Mouse (Mus musculus) stomach, postnatal 0 days (tissue): Measurements from ENCODE around the gene Lrp6.

Experiments
- CTCF ChIP-seq: IDR thresholded peaks from 2 replicates; pipeline ENCODE4 v1.5.1; 2016; ENCODE audit warnings: antibody characterized with exemption, low read depth, mild to moderate bottlenecking, moderate library complexity
- EP300 ChIP-seq: optimal IDR thresholded peaks from 2 replicates; pipeline ENCODE3; 2016; ENCODE audit warnings: antibody characterized with exemption

DNA sequence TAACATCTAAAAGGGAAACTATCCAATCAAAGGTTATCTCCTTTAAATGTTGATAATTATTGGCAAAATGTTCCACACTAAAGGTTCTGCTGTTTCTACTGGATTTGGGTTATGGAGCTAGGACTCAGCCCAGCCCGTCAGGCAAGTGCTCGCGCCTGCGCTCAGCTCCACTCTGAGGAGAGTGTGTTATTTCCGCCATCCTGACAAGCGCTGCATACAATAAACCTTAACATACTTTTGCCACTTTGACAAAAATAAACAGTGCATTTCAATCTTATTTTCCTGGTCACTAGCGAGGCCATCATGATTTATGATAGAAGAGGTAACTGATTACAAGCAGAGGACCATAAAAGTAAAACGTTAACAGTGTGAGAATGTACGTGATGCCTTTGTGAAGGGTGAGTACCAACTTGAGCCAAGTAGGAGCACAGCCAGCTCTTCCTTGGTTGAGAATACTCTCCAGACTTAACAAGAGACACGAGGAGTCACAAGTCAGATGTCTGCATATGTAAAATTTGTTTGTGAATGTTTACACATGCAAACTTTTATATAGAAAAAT lies 100.0 kb downstream of the Lrp6 start:
- TF ChIP-seq CTCF (no peak), EP300 (no peak)
